Mouse (Mus musculus): ENCODE measurements around the gene Poc5. TPM values are rescaled to one million over a fixed set of nuclear protein-coding genes. Genes with fewer than 3 reads are reported as not detected.

Poc5 gene
- polyA plus RNA-seq, 1 experiment from 2014 or later, result 31.0 TPM

GRCm38 (mm10) chr13:96433648-96434190 lies 45.6 kb downstream of the Poc5 start:
- H3K4me1 ChIP-seq, result peaks cover 5% of the 10 kb centered on the region; the same call in 1 of the 2 replicates
- 72% methylated on average over 11 of the region's 11 CpGs for WGBS
- no peak overlapping the region for H3K27ac ChIP-seq
- no peak overlapping the region for H3K9ac ChIP-seq
- H3K36me3 ChIP-seq, result no peaks in the 10 kb centered on the region
- H3K4me3 ChIP-seq, result no peak overlapping the region
- no peaks in the 10 kb centered on the region for H3K9me3 ChIP-seq (replicated peaks)
- H3K4me2 ChIP-seq (replicated peaks), result no peak overlapping the region
- no peaks in the 10 kb centered on the region for H3K27me3 ChIP-seq
- no peak for ATAC-seq (ENCODE audit: low FRiP score)

GRCm38 (mm10) chr13:96434899-96435331 lies 46.8 kb downstream of the Poc5 start:
- 56% methylated on average over 5 of the region's 5 CpGs for WGBS
- no peak for ATAC-seq (ENCODE audit: low FRiP score)
- H3K27ac ChIP-seq, result no peak overlapping the region
- no peak overlapping the region for H3K4me2 ChIP-seq (replicated peaks)
- H3K9me3 ChIP-seq (replicated peaks), result no peaks in the 10 kb centered on the region
- H3K36me3 ChIP-seq, result no peaks in the 10 kb centered on the region
- H3K4me3 ChIP-seq, result no peak overlapping the region
- no peaks in the 10 kb centered on the region for H3K27me3 ChIP-seq
- H3K9ac ChIP-seq, result no peak overlapping the region
- peaks cover 5% of the 10 kb centered on the region; the same call in 1 of the 2 replicates for H3K4me1 ChIP-seq

- Histone ChIP-seq H3K27ac (no peak overlapping the region), H3K27me3 (no peaks in the 10 kb centered on the region), H3K4me1 (peaks cover 5% of the 10 kb centered on the region; the same call in 1 of the 2 replicates), H3K36me3 (no peaks in the 10 kb centered on the region), H3K4me2 (replicated peaks) (peak overlapping the region; percentile 24; the same call in 1 of the 2 replicates), H3K4me3 (no peak overlapping the region), H3K9ac (no peak overlapping the region), H3K9me3 (replicated peaks) (no peaks in the 10 kb centered on the region)
- 29% methylated on average over 12 of the region's 13 CpGs for WGBS
- no peak for ATAC-seq (ENCODE audit: low FRiP score)
Measured at GRCm38 (mm10) chr13:96435793-96436192, 47.7 kb downstream of the Poc5 start.

GRCm38 (mm10) chr13:96436921-96437320 lies 48.8 kb downstream of the Poc5 start:
- Histone ChIP-seq H3K9me3 (replicated peaks) (no peaks in the 10 kb centered on the region), H3K36me3 (no peaks in the 10 kb centered on the region), H3K4me3 (no peak overlapping the region), H3K27me3 (no peaks in the 10 kb centered on the region), H3K27ac (no peak overlapping the region), H3K4me2 (replicated peaks) (no peak overlapping the region), H3K4me1 (peaks cover 5% of the 10 kb centered on the region; the same call in 1 of the 2 replicates), H3K9ac (no peak overlapping the region)
- WGBS, result 90% methylated on average over 1 of the region's 1 CpGs
- ATAC-seq (ENCODE audit: low FRiP score), result no peak

- no peaks in the 10 kb centered on the region for H3K27me3 ChIP-seq
- 95% methylated on average over 4 of the region's 4 CpGs for WGBS
- no peak overlapping the region for H3K4me2 ChIP-seq (replicated peaks)
- ATAC-seq (ENCODE audit: low FRiP score), result no peak
- no peak overlapping the region for H3K9ac ChIP-seq
- no peak overlapping the region for H3K27ac ChIP-seq
- no peaks in the 10 kb centered on the region for H3K4me1 ChIP-seq
- H3K4me3 ChIP-seq, result no peak overlapping the region
- no peaks in the 10 kb centered on the region for H3K9me3 ChIP-seq (replicated peaks)
- no peaks in the 10 kb centered on the region for H3K36me3 ChIP-seq
Measured at GRCm38 (mm10) chr13:96440436-96440835, 52.3 kb downstream of the Poc5 start.

- no peak overlapping the region for H3K9ac ChIP-seq
Measured at GRCm38 (mm10) chr13:96450205-96450856, 62.2 kb downstream of the Poc5 start.

GRCm38 (mm10) chr13:96450869-96451268 lies 62.8 kb downstream of the Poc5 start:
- H3K9me3 ChIP-seq (replicated peaks), result no peaks in the 10 kb centered on the region
- no peak overlapping the region for H3K27ac ChIP-seq
- H3K9ac ChIP-seq, result no peak overlapping the region
- H3K4me2 ChIP-seq (replicated peaks), result no peak overlapping the region
- ATAC-seq (ENCODE audit: low FRiP score), result no peak
- whole genome bisulfite sequencing, result 91% methylated on average over 7 of the region's 7 CpGs
- no peak overlapping the region for H3K4me3 ChIP-seq
- H3K36me3 ChIP-seq, result no peaks in the 10 kb centered on the region
- no peaks in the 10 kb centered on the region for H3K27me3 ChIP-seq
- H3K4me1 ChIP-seq, result no peaks in the 10 kb centered on the region

More at GRCm38 (mm10) chr13:96450205-96450856, 62.2 kb downstream of the Poc5 start:
- Histone ChIP-seq H3K4me2 (replicated peaks) (no peak overlapping the region), H3K27me3 (no peaks in the 10 kb centered on the region), H3K27ac (no peak overlapping the region), H3K36me3 (no peaks in the 10 kb centered on the region), H3K4me1 (no peaks in the 10 kb centered on the region), H3K9me3 (replicated peaks) (no peaks in the 10 kb centered on the region), H3K4me3 (no peak overlapping the region)
- 90% methylated on average over 11 of the region's 11 CpGs for WGBS
- no peak for ATAC-seq (ENCODE audit: low FRiP score)

- no peak for ATAC-seq (ENCODE audit: low FRiP score)
- WGBS, result 88% methylated on average over 11 of the region's 11 CpGs
- no peaks in the 10 kb centered on the region for H3K4me1 ChIP-seq
Measured at GRCm38 (mm10) chr13:96451386-96452140, 63.5 kb downstream of the Poc5 start.

GRCm38 (mm10) chr13:96452621-96453020 lies 64.5 kb downstream of the Poc5 start:
- no peak overlapping the region for H3K4me3 ChIP-seq
- ATAC-seq (ENCODE audit: low FRiP score), result no peak
- H3K36me3 ChIP-seq, result no peaks in the 10 kb centered on the region
- 92% methylated on average over 3 of the region's 3 CpGs for WGBS
- H3K4me1 ChIP-seq, result no peaks in the 10 kb centered on the region
- no peak overlapping the region for H3K9ac ChIP-seq
- H3K27me3 ChIP-seq, result no peaks in the 10 kb centered on the region
- no peaks in the 10 kb centered on the region for H3K9me3 ChIP-seq (replicated peaks)
- no peak overlapping the region for H3K27ac ChIP-seq
- H3K4me2 ChIP-seq (replicated peaks), result no peak overlapping the region

More at GRCm38 (mm10) chr13:96451386-96452140, 63.5 kb downstream of the Poc5 start:
- H3K27ac ChIP-seq, result no peak overlapping the region
- H3K27me3 ChIP-seq, result no peaks in the 10 kb centered on the region
- H3K36me3 ChIP-seq, result no peaks in the 10 kb centered on the region
- H3K4me2 ChIP-seq (replicated peaks), result no peak overlapping the region
- H3K9ac ChIP-seq, result no peak overlapping the region
- no peak overlapping the region for H3K4me3 ChIP-seq
- no peaks in the 10 kb centered on the region for H3K9me3 ChIP-seq (replicated peaks)

- Histone ChIP-seq H3K4me1 (no peaks in the 10 kb centered on the region), H3K36me3 (no peaks in the 10 kb centered on the region), H3K27ac (no peak overlapping the region), H3K9me3 (replicated peaks) (no peaks in the 10 kb centered on the region), H3K9ac (no peak overlapping the region), H3K4me3 (no peak overlapping the region), H3K27me3 (no peaks in the 10 kb centered on the region), H3K4me2 (replicated peaks) (no peak overlapping the region)
- ATAC-seq (ENCODE audit: low FRiP score), result no peak
- 85% methylated on average over 3 of the region's 3 CpGs for WGBS
Measured at GRCm38 (mm10) chr13:96454288-96454687, 66.2 kb downstream of the Poc5 start.

GRCm38 (mm10) chr13:96457566-96457965 lies 69.5 kb downstream of the Poc5 start:
- Histone ChIP-seq H3K36me3 (no peaks in the 10 kb centered on the region), H3K9me3 (replicated peaks) (no peaks in the 10 kb centered on the region), H3K9ac (no peak overlapping the region), H3K27me3 (no peaks in the 10 kb centered on the region), H3K4me2 (replicated peaks) (no peak overlapping the region), H3K27ac (no peak overlapping the region), H3K4me3 (no peak overlapping the region), H3K4me1 (no peaks in the 10 kb centered on the region)
- ATAC-seq (ENCODE audit: low FRiP score), result no peak
- WGBS, result 95% methylated on average over 5 of the region's 5 CpGs

GRCm38 (mm10) chr13:96458018-96458417 lies 69.9 kb downstream of the Poc5 start:
- Histone ChIP-seq H3K27me3 (no peaks in the 10 kb centered on the region), H3K4me3 (no peak overlapping the region), H3K4me1 (no peaks in the 10 kb centered on the region), H3K36me3 (no peaks in the 10 kb centered on the region), H3K9ac (no peak overlapping the region), H3K9me3 (replicated peaks) (no peaks in the 10 kb centered on the region), H3K27ac (no peak overlapping the region), H3K4me2 (replicated peaks) (no peak overlapping the region)
- WGBS, result 87% methylated on average over 5 of the region's 5 CpGs
- ATAC-seq (ENCODE audit: low FRiP score), result no peak
